Mouse (Mus musculus): ENCODE measurements around the gene Adam10. TPM values are rescaled to one million over a fixed set of nuclear protein-coding genes. Genes with fewer than 3 reads are reported as not detected.

The Adam10 gene
- polyA plus RNA-seq, 1 experiment from 2014 or later: 62.9 TPM

- no peaks in the 10 kb centered on the region for H3K36me3 ChIP-seq
- ATAC-seq (ENCODE audit: insufficient number of reproducible peaks, low FRiP score, low TSS enrichment, low read depth): no peak
- H3K4me3 ChIP-seq: no peak overlapping the region
- no peak overlapping the region for H3K27ac ChIP-seq
- 76% methylated on average over 4 of the region's 4 CpGs for WGBS
- peaks cover 5% of the 10 kb centered on the region for H3K4me1 ChIP-seq
- no peaks in the 10 kb centered on the region for H3K27me3 ChIP-seq
- H3K4me2 ChIP-seq: no peak overlapping the region
- H3K9me3 ChIP-seq: no peaks in the 10 kb centered on the region
- no peak overlapping the region for H3K9ac ChIP-seq
Observed at GRCm38 (mm10) chr9:70675117-70675516, 3.7 kb upstream of the Adam10 start.

- Histone ChIP-seq H3K4me2 (no peak overlapping the region), H3K4me3 (no peak overlapping the region), H3K9me3 (no peaks in the 10 kb centered on the region), H3K27me3 (no peaks in the 10 kb centered on the region), H3K36me3 (no peaks in the 10 kb centered on the region), H3K9ac (no peak overlapping the region), H3K4me1 (peaks cover 6% of the 10 kb centered on the region), H3K27ac (no peak overlapping the region)
- no peak for ATAC-seq (ENCODE audit: insufficient number of reproducible peaks, low FRiP score, low TSS enrichment, low read depth)
- WGBS: 86% methylated on average over 5 of the region's 5 CpGs
Observed at GRCm38 (mm10) chr9:70675961-70676360, 2.8 kb upstream of the Adam10 start.

- 0% methylated on average over 87 of the region's 103 CpGs for WGBS
- peaks cover 3% of the 10 kb centered on the region for H3K4me1 ChIP-seq
- peak overlapping the region; percentile 97 for H3K27ac ChIP-seq
- peak overlapping the region; percentile 68 for H3K4me3 ChIP-seq
- H3K36me3 ChIP-seq: no peaks in the 10 kb centered on the region
- peak overlapping the region; percentile 62 for H3K4me2 ChIP-seq
- H3K9me3 ChIP-seq: no peaks in the 10 kb centered on the region
- H3K9ac ChIP-seq: peak overlapping the region; percentile 85
- H3K27me3 ChIP-seq: no peaks in the 10 kb centered on the region
- ATAC-seq (ENCODE audit: insufficient number of reproducible peaks, low FRiP score, low TSS enrichment, low read depth): no peak; the same call in 1 of the 2 replicates
Observed at GRCm38 (mm10) chr9:70679132-70680091, 615 bp downstream of the Adam10 start.

- no peaks in the 10 kb centered on the region for H3K36me3 ChIP-seq
- WGBS: 84% methylated on average over 1 of the region's 1 CpGs
Observed at GRCm38 (mm10) chr9:70682202-70682601, 3.4 kb downstream of the Adam10 start.

GRCm38 (mm10) chr9:70688301-70688968 lies 9.6 kb downstream of the Adam10 start:
- no peaks in the 10 kb centered on the region for H3K36me3 ChIP-seq
- H3K9ac ChIP-seq: no peak overlapping the region
- H3K4me1 ChIP-seq: no peaks in the 10 kb centered on the region
- no peak overlapping the region for H3K4me2 ChIP-seq
- H3K9me3 ChIP-seq: no peaks in the 10 kb centered on the region
- no peak overlapping the region for H3K4me3 ChIP-seq
- ATAC-seq (ENCODE audit: insufficient number of reproducible peaks, low FRiP score, low TSS enrichment, low read depth): no peak
- no peaks in the 10 kb centered on the region for H3K27me3 ChIP-seq
- WGBS: 90% methylated on average over 2 of the region's 2 CpGs
- H3K27ac ChIP-seq: no peak overlapping the region

More at GRCm38 (mm10) chr9:70682202-70682601, 3.4 kb downstream of the Adam10 start:
- ATAC-seq (ENCODE audit: insufficient number of reproducible peaks, low FRiP score, low TSS enrichment, low read depth): no peak
- Histone ChIP-seq H3K9ac (no peak overlapping the region), H3K4me1 (peaks cover 3% of the 10 kb centered on the region), H3K9me3 (no peaks in the 10 kb centered on the region), H3K4me3 (no peak overlapping the region), H3K4me2 (no peak overlapping the region), H3K27ac (no peak overlapping the region), H3K27me3 (no peaks in the 10 kb centered on the region)

GRCm38 (mm10) chr9:70689926-70690325 lies 11.1 kb downstream of the Adam10 start:
- Histone ChIP-seq H3K4me2 (no peak overlapping the region), H3K9ac (no peak overlapping the region), H3K27ac (no peak overlapping the region), H3K4me3 (no peak overlapping the region), H3K36me3 (no peaks in the 10 kb centered on the region), H3K9me3 (no peaks in the 10 kb centered on the region), H3K27me3 (no peaks in the 10 kb centered on the region), H3K4me1 (no peaks in the 10 kb centered on the region)
- ATAC-seq (ENCODE audit: insufficient number of reproducible peaks, low FRiP score, low TSS enrichment, low read depth): no peak
- 75% methylated on average over 3 of the region's 3 CpGs for WGBS

GRCm38 (mm10) chr9:70690579-70690978 lies 11.8 kb downstream of the Adam10 start:
- Histone ChIP-seq H3K4me1 (no peaks in the 10 kb centered on the region), H3K4me2 (no peak overlapping the region), H3K27ac (no peak overlapping the region), H3K9ac (no peak overlapping the region), H3K4me3 (no peak overlapping the region), H3K9me3 (no peaks in the 10 kb centered on the region), H3K27me3 (no peaks in the 10 kb centered on the region), H3K36me3 (no peaks in the 10 kb centered on the region)
- ATAC-seq (ENCODE audit: insufficient number of reproducible peaks, low FRiP score, low TSS enrichment, low read depth): no peak

GRCm38 (mm10) chr9:70691772-70692693 lies 13.2 kb downstream of the Adam10 start:
- Histone ChIP-seq H3K36me3 (no peaks in the 10 kb centered on the region), H3K27ac (no peak overlapping the region), H3K9me3 (no peaks in the 10 kb centered on the region), H3K4me2 (no peak overlapping the region), H3K9ac (no peak overlapping the region), H3K27me3 (no peaks in the 10 kb centered on the region), H3K4me1 (no peaks in the 10 kb centered on the region), H3K4me3 (no peak overlapping the region)
- 60% methylated on average over 2 of the region's 2 CpGs for WGBS
- no peak for ATAC-seq (ENCODE audit: insufficient number of reproducible peaks, low FRiP score, low TSS enrichment, low read depth)

GRCm38 (mm10) chr9:70695723-70696122 lies 16.9 kb downstream of the Adam10 start:
- WGBS: 79% methylated on average over 2 of the region's 2 CpGs
- no peak overlapping the region for H3K4me2 ChIP-seq
- no peaks in the 10 kb centered on the region for H3K36me3 ChIP-seq
- ATAC-seq (ENCODE audit: insufficient number of reproducible peaks, low FRiP score, low TSS enrichment, low read depth): no peak
- H3K9me3 ChIP-seq: no peaks in the 10 kb centered on the region
- H3K27ac ChIP-seq: no peak overlapping the region
- H3K4me3 ChIP-seq: no peak overlapping the region
- 0 out of 2 replicates have a peak, but pooled peaks cover 2% of the 10 kb centered on the region for H3K4me1 ChIP-seq
- H3K9ac ChIP-seq: no peak overlapping the region
- no peaks in the 10 kb centered on the region for H3K27me3 ChIP-seq

GRCm38 (mm10) chr9:70698090-70698489 lies 19.3 kb downstream of the Adam10 start:
- WGBS: 73% methylated on average over 1 of the region's 1 CpGs
- no peak overlapping the region for H3K4me2 ChIP-seq
- 0 out of 2 replicates have a peak, but pooled peaks cover 2% of the 10 kb centered on the region for H3K4me1 ChIP-seq
- no peaks in the 10 kb centered on the region for H3K27me3 ChIP-seq
- H3K36me3 ChIP-seq: no peaks in the 10 kb centered on the region
- H3K4me3 ChIP-seq: no peak overlapping the region
- ATAC-seq (ENCODE audit: insufficient number of reproducible peaks, low FRiP score, low TSS enrichment, low read depth): no peak
- no peak overlapping the region for H3K27ac ChIP-seq
- H3K9ac ChIP-seq: no peak overlapping the region
- no peaks in the 10 kb centered on the region for H3K9me3 ChIP-seq

GRCm38 (mm10) chr9:70703597-70704203 lies 24.9 kb downstream of the Adam10 start:
- Histone ChIP-seq H3K27ac (no peak overlapping the region), H3K9me3 (no peaks in the 10 kb centered on the region), H3K4me1 (0 out of 2 replicates have a peak, but pooled peaks cover 2% of the 10 kb centered on the region), H3K27me3 (no peaks in the 10 kb centered on the region), H3K36me3 (peaks cover 10% of the 10 kb centered on the region; the same call in 1 of the 2 replicates), H3K4me3 (no peak overlapping the region), H3K4me2 (no peak overlapping the region), H3K9ac (no peak overlapping the region)
- 95% methylated on average over 5 of the region's 5 CpGs for WGBS
- ATAC-seq (ENCODE audit: insufficient number of reproducible peaks, low FRiP score, low TSS enrichment, low read depth): no peak
